Mouse (Mus musculus) brain, adult 2 months (tissue): ENCODE results near the gene Wdr73.
A peak's percentile ranks its signal among the peaks of the same experiment; 100 is the strongest.

Source experiments
- DNase-seq: peaks from one replicate; pipeline ENCODE4 v3.0.0; 2011; ENCODE audit warnings: low read depth, low spot score

Wdr73 gene

DNA sequence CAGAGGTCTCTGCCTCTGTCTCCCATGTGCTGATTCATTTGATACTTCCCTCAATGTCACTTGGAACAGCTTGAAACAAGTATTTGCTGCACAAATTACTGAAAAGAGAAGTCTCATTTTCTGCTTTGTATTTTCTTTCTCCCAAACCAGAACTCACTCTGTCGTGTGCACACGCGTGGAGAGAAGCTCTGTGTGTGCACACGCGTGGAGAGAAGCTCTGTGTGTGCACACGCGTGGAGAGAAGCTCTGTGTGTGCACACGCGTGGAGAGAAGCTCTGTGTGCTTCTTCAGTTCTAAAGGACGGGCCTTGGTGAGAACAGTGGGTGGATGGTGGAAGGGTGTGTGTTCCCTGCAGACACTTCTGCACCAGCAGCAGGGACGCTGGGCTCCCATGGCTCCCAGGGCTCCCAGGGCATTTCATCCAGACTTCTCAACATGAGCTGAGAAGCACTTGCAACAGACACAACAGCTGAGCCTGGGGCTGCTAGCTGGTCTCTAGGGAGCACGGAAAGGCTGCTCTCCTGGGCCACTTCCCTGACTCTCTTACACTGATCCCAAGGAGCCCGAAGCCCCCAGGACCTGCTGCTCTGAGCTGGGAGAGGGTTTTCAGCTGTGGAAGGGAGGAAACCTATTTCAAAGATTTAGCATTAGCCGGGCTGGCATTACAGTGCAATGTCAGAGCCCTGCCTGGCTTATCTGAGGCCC, 6.1 kb downstream of the Wdr73 start:
- no peak for DNase-seq

DNA sequence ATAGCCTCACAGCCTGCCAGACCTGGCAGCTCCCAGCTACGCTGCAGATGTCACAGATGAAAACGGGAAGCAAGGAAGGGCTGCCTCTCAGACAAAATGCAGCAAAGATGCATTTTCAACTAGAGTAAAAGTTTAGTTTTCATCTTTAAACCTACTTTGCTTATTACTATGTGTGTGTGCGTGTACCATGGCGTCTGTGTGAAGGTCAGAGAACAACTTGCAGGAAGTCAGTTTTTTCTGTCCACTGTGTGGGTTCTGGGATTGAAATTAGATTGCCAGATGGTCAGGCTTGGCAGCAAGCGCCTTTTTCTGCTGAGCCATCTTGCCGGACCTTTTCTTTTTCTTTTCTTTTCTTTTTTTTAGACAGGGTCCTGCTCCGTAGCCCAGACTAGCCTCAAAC, 6.9 kb downstream of the Wdr73 start:
- DNase-seq = peak; percentile 88

DNA sequence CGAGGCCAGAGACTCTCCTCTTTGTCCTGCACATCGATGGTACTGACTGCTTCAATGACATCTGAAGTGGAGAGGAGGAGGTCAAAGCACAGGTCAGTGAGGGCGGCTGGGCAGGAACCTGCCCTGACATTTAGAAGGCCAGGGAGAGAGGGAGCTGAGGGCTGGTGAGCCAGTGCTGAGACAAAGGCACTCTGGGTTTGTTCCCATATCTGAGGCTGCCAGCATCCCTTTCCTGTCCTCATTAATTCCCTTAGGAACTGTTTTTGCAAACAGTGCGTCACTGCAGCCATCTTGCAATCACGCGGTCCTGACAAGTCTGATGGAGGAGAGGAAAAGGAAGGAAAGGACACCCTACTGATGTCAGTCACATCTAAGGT, 7.3 kb downstream of the Wdr73 start:
- DNase-seq = peak; percentile 75

DNA sequence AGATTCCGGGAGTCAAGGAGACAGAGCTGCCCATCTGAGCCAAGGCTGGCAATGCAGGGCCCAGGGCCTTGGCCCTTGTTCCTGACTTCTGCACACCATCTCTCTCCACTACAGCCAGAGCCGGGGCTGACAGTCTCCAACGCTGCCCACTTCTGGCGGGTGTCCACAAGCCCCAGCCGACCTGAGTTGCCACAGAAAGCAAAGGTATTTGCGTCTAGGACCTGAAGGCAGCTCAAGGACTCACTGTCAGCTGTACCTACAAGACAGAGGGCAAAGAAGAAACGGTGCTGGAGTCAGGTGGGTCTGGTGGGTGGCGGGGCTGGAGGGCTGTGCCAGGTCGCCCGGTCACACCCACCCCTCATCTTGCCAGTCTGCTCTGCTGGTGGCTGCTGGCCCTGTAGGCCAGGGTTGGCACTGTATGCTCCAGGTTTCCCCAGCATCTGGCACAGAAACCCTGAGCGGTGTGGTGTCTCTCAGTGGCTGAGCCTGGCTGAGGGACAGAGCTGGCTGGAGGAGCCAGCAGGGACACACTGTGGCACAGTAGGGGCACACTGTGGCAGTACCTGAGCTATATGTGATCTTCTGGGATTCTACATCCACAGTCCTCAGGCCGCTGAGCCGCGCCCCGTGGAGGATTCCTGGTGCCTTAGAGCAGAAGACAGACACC, 7.8 kb downstream of the Wdr73 start:
- DNase-seq = peak; percentile 69

DNA sequence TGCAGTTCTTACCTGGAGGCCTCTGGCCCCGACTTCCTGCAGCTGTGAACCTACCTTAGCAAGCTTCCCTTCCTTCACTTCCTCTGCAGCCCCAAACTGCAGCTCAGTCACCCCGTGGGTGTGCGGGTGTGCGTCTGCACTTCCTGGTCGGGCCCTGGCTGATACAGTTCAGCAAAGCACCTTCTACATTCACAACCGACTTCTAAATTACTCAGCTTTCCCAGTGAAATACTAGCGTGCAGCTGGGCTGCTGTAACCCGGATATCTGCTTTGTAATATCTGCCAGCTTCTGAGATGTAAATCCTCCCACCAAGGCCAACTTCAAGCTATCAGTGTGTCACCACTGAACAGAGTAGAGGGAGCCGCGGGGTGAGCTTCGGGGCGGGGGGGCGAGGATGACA, 11.2 kb downstream of the Wdr73 start:
- DNase-seq = peak; percentile 59

DNA sequence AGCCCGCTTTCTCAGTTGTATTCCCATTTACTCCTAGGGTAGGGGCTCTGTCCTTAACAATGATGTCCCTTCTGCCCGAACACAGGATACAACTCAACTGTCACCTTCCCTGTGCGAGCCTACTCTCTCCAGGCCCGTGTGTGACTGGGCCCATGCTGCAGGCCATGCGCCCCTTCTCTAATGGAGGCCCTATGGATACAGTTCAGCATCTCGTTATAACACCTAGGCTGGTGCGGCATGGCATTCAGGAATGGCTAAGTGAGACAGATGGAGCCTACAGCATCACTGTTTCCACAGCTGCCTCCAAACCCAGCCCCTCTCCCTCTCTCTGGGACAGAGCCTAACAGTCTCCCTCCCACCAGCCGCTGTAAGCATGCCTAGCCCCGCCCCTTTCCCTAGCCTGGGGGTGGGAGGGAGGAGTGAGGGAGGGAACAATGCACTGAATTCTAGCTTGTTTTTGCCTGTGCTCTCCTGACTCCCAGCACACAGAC, 12.0 kb downstream of the Wdr73 start:
- DNase-seq = peak; percentile 84

DNA sequence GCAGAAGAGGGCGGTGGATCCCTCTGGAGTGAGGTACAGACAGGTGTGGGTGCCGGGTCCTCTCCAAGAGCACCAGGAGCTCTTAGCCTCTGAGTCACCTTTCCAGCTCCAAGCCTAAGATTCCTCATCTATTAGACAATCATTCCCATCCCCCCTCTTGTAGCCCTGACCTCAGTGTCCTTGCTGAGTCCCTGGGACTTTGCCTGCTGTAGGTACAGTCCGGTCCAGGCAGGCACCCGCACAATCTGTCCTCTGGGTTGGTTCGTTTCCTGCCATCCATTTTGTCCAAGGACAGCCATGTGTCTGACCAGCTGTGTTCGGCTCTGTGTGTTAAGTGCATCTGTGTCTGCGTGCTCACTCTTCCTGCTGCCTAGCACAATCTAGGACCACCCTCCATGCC, 12.5 kb downstream of the Wdr73 start:
- DNase-seq = no peak

DNA sequence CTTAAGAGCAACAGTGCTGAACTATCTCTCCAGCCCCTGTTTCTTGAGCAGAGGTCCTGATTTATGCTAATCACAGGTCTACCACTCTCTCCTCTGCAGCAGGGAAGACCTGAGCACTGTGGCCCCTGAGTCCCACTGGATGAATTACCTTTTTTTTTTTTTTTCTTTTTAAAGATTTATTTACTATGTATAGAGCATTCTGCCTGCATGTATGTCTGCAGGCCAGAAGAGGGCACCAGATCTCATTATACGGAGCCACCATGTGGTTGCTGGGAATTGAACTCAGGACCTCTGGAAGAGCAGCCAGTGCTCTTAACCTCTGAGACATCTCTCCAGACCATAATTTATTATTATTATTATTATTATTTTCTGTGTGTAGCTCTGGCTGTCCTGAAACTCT, 15.4 kb downstream of the Wdr73 start:
- DNase-seq = no peak

DNA sequence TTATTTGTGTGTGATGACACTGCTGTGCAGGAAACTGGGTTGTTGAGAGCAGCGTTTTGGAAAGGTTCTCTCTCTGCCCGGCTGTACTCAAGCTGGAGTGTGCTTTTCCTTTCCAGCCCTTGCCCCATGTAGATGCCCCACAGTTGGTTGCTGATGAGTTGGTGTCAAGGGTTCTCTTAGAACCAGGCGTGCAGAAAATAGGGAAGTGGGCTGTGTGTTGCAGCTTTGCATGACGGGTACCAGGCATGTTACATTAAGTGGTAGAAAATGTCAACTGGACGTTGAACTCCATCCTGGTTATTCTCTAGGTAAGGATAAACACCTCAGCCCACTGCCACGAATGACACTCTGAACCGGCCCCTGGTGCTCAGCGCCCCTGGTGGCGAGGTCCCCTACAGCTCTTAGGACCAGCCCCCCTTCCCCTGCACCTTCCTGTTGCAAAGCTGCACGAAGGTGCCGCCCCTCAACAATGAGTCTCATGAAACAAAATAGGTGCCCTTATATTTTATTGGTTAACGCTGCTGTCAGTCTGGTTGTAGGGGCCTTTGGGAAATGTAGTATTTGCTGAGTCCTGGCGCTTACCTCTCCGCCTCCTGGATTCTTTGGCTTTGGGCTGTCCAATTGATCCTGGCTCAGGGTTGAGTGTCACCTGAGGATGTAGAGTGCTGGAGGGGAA, 18.1 kb downstream of the Wdr73 start:
- peak; percentile 97 for DNase-seq

DNA sequence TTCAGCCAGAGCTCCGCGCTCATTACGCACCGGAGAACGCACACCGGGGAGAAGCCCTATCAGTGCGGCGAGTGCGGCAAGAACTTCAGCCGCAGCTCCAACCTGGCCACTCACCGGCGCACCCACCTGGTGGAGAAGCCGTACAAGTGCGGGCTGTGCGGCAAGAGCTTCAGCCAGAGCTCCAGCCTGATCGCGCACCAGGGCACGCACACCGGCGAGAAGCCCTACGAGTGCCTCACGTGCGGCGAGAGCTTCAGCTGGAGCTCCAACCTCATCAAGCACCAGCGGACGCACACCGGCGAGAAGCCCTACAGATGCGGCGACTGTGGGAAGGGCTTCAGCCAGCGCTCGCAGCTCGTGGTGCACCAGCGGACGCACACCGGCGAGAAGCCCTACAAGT, 25.3 kb downstream of the Wdr73 start:
- DNase-seq = no peak

DNA sequence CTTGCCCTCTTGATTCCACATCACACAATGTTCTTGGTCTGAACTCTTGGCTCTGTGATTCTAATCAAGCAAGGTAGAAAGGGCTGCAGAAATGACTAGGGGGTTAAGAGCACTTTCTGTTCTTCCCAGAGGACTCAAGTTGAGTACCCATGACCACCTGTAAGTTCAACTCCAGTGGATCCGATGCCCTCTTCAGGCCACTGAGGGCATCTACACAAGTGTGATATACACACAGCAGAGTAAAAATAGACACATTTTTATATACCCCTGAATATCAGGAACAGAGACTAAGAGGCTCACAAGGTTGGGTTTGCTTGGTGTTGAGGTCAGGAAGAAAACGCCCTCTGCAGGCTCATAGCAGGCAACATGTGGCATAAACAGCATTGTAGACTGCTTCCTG, 27.4 kb downstream of the Wdr73 start:
- DNase-seq = no peak

DNA sequence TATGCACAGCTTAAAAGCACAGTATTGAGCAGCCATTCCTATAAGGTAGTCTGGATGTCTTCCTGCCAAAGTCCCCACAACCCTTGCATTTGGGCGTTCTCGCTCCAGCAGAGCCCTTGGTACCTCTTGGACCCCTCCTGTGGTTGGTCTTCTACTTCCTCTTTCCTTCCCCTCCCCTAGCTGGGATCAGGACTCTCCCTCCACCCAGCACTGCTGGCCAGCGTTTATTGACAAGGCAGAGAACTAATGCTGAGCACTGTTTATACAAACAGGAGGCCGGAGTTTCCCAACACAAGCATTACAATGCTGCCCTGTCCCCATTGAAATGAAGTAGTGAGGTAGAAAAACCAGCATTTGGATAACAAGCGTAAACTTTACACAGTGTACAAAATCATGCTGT, 28.0 kb downstream of the Wdr73 start:
- no peak for DNase-seq

DNA sequence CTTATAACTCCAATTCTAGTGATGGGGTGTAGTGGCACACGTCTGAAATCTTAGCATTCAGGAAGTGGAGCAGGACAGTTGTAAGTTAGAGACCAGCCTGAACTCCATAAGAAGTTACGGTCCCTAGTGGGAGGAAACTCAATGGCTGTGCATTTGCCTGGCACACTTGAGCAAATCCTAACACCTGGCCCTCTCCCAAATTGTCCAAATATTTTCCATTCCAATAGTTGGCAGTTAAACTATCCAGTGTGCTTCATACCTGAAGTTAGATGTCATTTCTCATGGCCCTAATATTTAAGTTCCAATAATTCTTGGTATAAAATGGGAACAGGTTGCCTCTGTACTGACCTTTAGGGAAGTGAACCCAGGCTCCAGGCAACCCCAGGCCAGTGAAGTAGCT, 32.4 kb downstream of the Wdr73 start:
- DNase-seq = no peak

DNA sequence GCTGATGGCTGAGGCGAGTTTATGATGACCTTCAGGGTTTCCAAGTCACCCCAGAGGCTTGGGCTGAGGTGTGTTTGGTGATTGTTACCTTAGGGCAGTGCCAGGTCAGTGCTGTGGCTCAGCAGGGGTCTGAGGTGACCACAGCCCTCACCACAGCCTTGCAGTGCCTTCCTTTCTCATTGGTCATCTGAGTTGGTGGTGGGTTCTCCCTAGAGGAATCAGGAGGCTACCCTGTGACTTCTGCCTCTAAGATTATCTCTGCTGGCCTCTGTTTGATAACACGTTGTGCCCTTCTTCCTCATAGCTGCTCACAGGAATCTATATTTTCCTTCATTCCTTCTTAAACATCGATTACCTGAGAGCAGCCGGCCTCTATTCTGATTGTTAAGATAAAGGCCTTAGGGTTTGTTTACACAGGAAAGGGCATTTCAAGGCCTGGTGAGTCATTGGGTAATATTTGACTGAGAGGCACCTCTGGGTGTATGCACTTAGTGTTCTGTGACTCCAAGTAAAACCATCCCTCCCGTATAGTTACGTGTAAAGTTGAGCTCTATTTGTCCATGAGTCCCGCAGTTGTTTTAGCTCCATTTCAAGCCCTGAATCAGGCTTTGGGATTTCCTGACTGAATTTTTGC, 34.4 kb downstream of the Wdr73 start:
- DNase-seq = no peak

DNA sequence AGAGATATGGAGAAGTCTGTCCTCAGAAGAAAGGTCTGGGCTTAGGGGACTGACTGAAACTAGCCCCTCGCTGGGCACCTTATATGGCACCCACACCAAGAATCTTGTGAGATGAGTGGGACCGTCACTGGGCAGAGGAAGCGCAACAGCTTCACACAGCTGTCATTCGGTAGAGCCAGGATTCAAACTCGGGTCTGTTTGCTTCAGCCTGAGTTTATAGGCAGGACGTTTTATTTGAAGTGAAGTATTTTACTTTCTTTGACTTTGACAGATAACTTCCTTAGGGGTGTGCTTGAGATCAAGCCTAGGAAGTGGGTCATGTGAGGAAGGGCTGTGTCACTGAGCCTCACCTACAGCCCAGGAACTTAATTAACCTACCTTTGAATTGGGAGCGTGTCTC, 35.5 kb downstream of the Wdr73 start:
- DNase-seq = no peak

DNA sequence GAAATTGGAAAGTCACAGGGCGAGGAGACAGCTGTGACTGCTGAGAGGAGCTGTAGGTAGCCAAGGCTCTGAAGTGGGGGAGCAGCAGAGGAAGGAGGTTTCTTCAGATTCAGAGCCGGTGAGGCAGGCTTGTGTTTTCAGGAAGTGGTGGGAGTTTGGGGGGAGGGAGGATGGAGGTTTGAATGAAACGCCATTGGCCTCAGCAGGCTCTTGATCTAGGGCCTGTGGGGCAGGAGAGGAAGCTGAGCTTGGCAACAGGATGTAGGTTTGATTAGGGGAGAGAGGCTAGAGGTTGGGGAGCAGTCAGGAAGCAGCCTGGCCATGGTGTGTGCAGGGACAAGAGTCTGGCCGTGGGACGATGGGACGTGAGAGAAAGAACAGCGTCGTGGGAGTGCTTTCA, 36.2 kb downstream of the Wdr73 start:
- DNase-seq = peak; percentile 75

DNA sequence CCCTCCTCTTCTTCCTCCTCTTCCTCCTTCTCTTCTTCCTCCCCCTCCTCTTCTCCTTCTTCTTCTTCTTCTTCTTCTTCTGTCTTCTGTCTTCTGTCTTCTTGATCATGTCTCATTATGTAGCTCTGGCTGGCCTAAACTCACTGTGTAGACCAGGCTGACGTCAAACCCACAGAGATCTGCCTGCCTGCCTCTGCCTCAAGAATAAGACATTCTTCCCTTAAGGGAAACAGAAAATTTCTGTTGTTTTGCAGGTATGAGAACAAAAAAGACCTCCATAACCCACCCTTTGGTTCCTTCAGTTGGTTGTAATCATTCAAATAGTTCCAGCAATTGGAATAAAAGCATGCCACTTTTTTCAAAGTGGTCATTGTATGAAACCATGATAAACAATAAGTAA, 36.9 kb downstream of the Wdr73 start:
- DNase-seq = no peak

DNA sequence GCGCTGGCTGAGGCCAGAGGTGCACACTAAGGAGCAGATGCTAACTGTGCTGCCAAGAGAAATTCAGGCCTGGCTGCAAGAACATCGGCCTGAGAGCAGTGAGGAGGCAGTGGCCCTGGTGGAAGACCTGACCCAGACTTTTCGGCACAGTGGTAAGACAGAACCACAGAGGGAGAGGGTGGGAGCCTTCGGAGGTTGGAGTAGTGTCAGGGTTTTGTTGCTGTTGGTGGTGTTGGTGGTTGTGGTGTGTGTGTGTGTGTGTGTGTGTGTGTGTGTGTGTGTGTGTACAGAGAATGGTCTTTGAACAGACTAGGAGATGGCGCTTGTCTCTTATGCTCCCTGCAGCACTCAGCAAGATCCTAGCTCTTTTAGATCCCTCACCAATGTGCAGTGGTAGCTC, 37.5 kb downstream of the Wdr73 start:
- DNase-seq = peak; percentile 48

DNA sequence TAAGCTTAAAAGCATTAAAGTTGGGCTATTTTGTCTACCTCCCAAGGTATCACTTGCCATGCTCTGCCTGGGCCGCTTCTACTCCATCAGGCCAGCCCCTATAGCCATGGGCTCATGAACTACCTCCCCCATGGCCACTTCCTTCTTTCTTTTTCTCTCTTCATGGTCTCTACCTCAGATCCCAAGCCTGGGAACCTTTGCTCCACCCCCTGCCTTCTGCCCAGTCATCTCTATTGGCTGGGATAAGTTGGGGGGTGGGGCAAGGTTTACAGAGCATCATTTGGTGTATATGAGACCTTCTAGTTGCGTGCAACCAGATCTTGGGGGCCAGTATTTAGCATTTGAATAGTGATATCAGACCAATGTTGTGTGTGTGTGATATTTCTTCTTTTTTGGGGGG, 38.6 kb downstream of the Wdr73 start:
- DNase-seq = no peak

DNA sequence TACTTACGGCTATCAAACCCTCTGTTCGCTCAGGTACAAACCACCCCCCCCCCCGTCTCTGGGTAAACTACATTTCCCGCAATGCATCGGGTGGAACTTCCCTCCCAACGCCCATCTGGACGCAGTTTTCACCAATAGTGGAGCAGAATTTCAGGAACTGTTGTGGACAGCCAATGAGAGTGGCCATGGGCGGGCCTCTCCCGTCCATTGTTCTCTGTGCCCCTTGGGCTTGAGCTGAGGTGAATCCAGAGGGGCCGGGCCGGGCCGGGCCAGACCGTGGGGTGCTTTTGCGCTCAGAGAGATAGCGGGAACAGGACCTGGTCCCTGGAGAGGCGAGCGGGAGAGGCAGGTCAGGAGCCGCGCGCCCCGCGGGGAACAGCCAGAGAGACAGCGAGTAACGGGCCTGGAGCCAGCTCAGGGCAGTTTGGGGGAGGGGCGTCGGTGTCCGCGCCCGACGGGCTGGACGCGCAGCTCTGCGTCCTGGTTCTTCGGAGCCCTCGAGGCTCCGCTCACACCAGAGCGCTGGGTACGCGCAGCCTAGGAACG, 40.3 kb downstream of the Wdr73 start, which contains the start of gene Zscan2:
Gene Zscan2 (plus strand): TSS at position 192 of the 546 bp plus-strand sequence.
- peak; percentile 98 for DNase-seq

DNA sequence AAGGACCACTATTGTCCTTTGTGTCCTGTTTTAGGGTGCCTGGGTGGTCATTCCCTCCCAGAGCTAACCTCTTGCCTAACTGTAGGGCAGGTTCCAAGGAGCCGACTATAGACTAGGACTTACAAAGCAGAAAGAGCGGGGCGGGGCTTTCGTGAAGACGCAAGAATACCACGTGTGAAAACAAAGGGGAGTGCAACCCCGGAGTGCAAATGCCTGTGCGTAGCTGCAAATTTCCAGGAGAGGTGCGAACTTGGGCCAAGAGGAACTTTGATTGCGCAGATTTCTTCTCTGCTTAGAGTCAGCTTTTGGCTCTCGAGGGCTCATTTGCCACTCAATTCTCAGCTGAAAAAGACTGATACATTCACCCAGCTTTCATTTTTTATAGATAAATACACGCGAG, 40.8 kb downstream of the Wdr73 start:
- peak; percentile 77 for DNase-seq

DNA sequence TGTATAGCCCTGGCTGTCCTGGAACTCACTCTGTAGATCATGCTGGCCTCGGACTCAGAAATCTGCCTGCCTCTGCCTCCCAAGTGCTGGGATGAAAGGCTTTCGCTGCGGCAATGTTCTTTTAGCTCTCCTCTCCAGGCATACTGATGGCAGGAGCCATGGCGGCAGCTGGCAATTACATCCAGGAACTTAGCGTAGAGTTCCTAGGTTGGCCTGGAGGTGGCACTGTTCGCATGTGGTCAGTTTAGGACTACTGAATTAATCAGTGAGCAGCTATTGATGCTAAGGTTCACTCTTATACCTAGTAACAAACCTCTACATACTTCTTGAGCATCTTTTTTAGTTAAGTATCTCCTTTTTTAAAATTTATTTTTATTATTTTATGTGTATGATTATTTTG, 43.9 kb downstream of the Wdr73 start:
- DNase-seq = peak; percentile 89
